Mouse (Mus musculus) cerebellum, adult 2 months (tissue): ENCODE measurements around the gene Akap5.

Experiments used
- CTCF ChIP-seq: fragments of 200-500 bp; IDR thresholded peaks from 2 replicates; pipeline ENCODE4 v1.5.1; 2011; ENCODE audit warnings: low read depth, mild to moderate bottlenecking, control low read depth, low read length, moderate library complexity, borderline replicate concordance; ENCODE audit not compliant: insufficient read depth
- POLR2A ChIP-seq: fragments of 200-500 bp; IDR thresholded peaks from 2 replicates; pipeline ENCODE4 v1.6.1; 2011; ENCODE audit warnings: low read length, control low read depth, borderline replicate concordance; ENCODE audit not compliant: insufficient read depth

DNA sequence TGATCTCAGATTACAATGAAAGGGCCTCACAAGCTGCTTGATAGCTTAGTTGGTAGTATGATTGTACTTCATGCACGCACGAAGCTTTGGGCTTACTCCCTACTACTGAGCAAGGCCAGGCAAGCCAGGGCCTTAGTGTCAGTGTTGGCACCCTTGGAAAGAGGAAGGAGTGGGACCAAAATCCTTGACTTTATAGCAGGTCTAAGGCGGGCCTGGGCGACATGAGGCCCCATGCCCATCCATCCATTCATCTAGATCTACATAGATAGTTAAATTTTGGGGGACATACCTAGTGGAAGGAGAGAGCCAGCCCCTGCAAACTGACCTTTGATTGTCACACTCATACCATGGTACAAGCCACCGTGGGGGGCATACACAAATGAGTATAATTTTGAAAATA is 16.3 kb upstream of the Akap5 start:
- TF ChIP-seq CTCF (no peak), POLR2A (no peak)
